Mouse (Mus musculus): Measurements from ENCODE around the gene Bnip1.

Gene Bnip1

GRCm38 (mm10) chr17:26780750-26781571 lies at the start of gene Bnip1:
Gene Bnip1 (plus strand): TSS chr17:26781066.
- WGBS: under 1% methylated on average over 42 of the region's 42 CpGs

GRCm38 (mm10) chr17:26742581-26742980 lies 38.3 kb upstream of the Bnip1 start:
- 69% methylated on average over 4 of the region's 4 CpGs for WGBS

- 71% methylated on average over 1 of the region's 1 CpGs for WGBS
Measured at GRCm38 (mm10) chr17:26743294-26743693, 37.6 kb upstream of the Bnip1 start.

- WGBS: 91% methylated on average over 3 of the region's 3 CpGs
Measured at GRCm38 (mm10) chr17:26749975-26750374, 30.9 kb upstream of the Bnip1 start.

- WGBS: 70% methylated on average over 1 of the region's 1 CpGs
Measured at GRCm38 (mm10) chr17:26752297-26752696, 28.6 kb upstream of the Bnip1 start.

- WGBS: 72% methylated on average over 2 of the region's 2 CpGs
Measured at GRCm38 (mm10) chr17:26753476-26753875, 27.4 kb upstream of the Bnip1 start.

- WGBS: 90% methylated on average over 5 of the region's 5 CpGs
Measured at GRCm38 (mm10) chr17:26767100-26767753, 13.6 kb upstream of the Bnip1 start.

GRCm38 (mm10) chr17:26767754-26768124 lies 13.1 kb upstream of the Bnip1 start:
- WGBS: 92% methylated on average over 2 of the region's 2 CpGs

GRCm38 (mm10) chr17:26776211-26776610 lies 4.7 kb upstream of the Bnip1 start:
- 76% methylated on average over 10 of the region's 10 CpGs for WGBS

- WGBS: 91% methylated on average over 4 of the region's 4 CpGs
Measured at GRCm38 (mm10) chr17:26778001-26778400, 2.9 kb upstream of the Bnip1 start.

- WGBS: 70% methylated on average over 3 of the region's 3 CpGs
Measured at GRCm38 (mm10) chr17:26778430-26779100, 2.3 kb upstream of the Bnip1 start.

GRCm38 (mm10) chr17:26779471-26779870 lies 1.4 kb upstream of the Bnip1 start:
- 72% methylated on average over 2 of the region's 2 CpGs for WGBS

- 13% methylated on average over 5 of the region's 5 CpGs for WGBS
Measured at GRCm38 (mm10) chr17:26781610-26782043, 761 bp downstream of the Bnip1 start.

- 84% methylated on average over 8 of the region's 8 CpGs for WGBS
Measured at GRCm38 (mm10) chr17:26784525-26784924, 3.7 kb downstream of the Bnip1 start.

GRCm38 (mm10) chr17:26786586-26786985 lies 5.7 kb downstream of the Bnip1 start:
- WGBS: 96% methylated on average over 7 of the region's 7 CpGs

- 96% methylated on average over 8 of the region's 8 CpGs for WGBS
Measured at GRCm38 (mm10) chr17:26788986-26789385, 8.1 kb downstream of the Bnip1 start.

GRCm38 (mm10) chr17:26789460-26790268 lies 8.8 kb downstream of the Bnip1 start:
- WGBS: 91% methylated on average over 8 of the region's 8 CpGs

- 81% methylated on average over 11 of the region's 11 CpGs for WGBS
Measured at GRCm38 (mm10) chr17:26790269-26791214, 9.7 kb downstream of the Bnip1 start.

GRCm38 (mm10) chr17:26791580-26791979 lies 10.7 kb downstream of the Bnip1 start:
- 51% methylated on average over 7 of the region's 7 CpGs for WGBS

GRCm38 (mm10) chr17:26792096-26792495 lies 11.2 kb downstream of the Bnip1 start:
- 72% methylated on average over 15 of the region's 15 CpGs for WGBS
